Mouse (Mus musculus) G1E (cell line): ENCODE data around the gene Eef1akmt2.

ENCODE experiments used
- CTCF ChIP-seq: IDR thresholded peaks from 2 replicates; pipeline ENCODE4 v1.5.1; 2012; ENCODE audit warnings: low read depth, low read length, inconsistent platforms, mixed read lengths
- GATA1 ChIP-seq: IDR thresholded peaks from 2 replicates; pipeline ENCODE4 v1.6.1; 2012; ENCODE audit warnings: borderline replicate concordance, low read length, inconsistent platforms, mixed read lengths

DNA sequence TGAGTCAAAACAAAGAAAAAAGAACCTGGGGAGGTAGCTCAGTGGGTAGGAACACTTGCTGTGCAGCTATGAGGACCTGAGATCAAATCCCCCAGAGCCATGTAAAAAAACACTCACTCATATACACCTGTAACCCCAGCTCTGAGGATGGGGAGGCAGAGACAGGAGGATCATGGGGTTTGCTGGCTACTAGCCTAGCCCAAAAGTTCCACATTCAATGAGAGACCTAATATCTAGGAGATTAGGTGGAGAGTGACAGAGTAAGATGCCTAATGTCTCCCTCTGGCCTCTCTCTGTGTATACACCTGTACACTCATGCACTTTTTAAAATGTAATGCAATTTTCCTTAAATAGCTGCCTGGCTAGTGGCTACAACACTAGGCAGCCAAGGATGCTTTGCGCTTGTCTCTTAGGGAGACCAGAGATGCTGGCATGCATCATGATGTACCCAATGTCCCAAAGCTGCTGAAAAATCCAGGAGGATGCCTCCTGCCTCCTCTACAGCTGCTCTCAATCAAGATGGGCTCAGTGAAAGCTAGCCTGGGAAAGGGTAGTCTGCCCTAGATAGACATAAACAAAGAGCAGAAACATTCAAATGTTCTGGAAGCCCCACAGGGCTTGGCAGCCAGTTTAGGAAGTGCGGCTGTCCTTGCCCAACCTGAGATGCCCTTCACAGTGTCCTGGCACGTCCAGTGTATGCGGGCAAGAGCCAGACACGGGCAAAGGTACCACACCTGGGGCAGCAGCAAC, 39.3 kb upstream of the Eef1akmt2 start:
- TF ChIP-seq CTCF = no peak
- TF ChIP-seq GATA1 = no peak
